Mouse (Mus musculus) MEL (cell line): ENCODE measurements around the gene Crcp. TPM values are rescaled to one million over a fixed set of nuclear protein-coding genes. Genes with fewer than 3 reads are reported as not detected.

Experiments used
- DNase-seq: peaks from one replicate; pipeline ENCODE4 v3.0.0; 2011; ENCODE audit warnings: low read depth, low spot score
- H3K27ac ChIP-seq: 2 replicates; pipeline ENCODE4 v1.5.1; 2012; ENCODE audit warnings: low read depth, mild to moderate bottlenecking, control low read depth, low read length, moderate library complexity; ENCODE audit not compliant: control insufficient read depth
- H3K27me3 ChIP-seq, 2 experiments: fragments of 150-350 bp in 1 of 2; sonication (generic) in 1 of 2; 2 replicates each; pipeline ENCODE4 v1.6.1; 2012; ENCODE audit warnings: low read length in 2 of 2, mild to moderate bottlenecking in 2 of 2, improper control_type of control experiment in 1 of 2, moderate library complexity in 1 of 2; ENCODE audit not compliant: insufficient read depth in 2 of 2, control insufficient read depth in 1 of 2
- H3K36me3 ChIP-seq, 2 experiments: 2 replicates each; pipeline ENCODE4 v1.6.1; 2012 to 2014; ENCODE audit warnings: low read length in 2 of 2, improper control_type of control experiment in 1 of 2, inconsistent platforms in 1 of 2, mild to moderate bottlenecking in 1 of 2; ENCODE audit not compliant: insufficient read depth in 2 of 2, control insufficient read depth in 1 of 2
- H3K4me1 ChIP-seq, 2 experiments: fragments of 150-350 bp in 1 of 2; sonication (generic) in 1 of 2; 2 replicates each; pipeline ENCODE4 v1.6.1; 2012; ENCODE audit warnings: low read length in 2 of 2, improper control_type of control experiment in 1 of 2, mild to moderate bottlenecking in 1 of 2; ENCODE audit not compliant: insufficient read depth in 2 of 2, control insufficient read depth in 1 of 2
- H3K4me3 ChIP-seq, 2 experiments: fragments of 150-350 bp in 1 of 2; sonication (generic) in 1 of 2; 2 replicates each; pipeline ENCODE4 v1.5.1; 2012; ENCODE audit warnings: low read depth in 2 of 2, low read length in 2 of 2, mild to moderate bottlenecking in 2 of 2, moderate library complexity in 2 of 2, control low read depth in 1 of 2, improper control_type of control experiment in 1 of 2; ENCODE audit not compliant: control insufficient read depth in 1 of 2, insufficient read depth in 1 of 2
- H3K79me2 ChIP-seq: 2 replicates; pipeline ENCODE4 v1.6.1; 2012; ENCODE audit warnings: mild to moderate bottlenecking, low read length, moderate library complexity; ENCODE audit not compliant: control insufficient read depth, poor library complexity, insufficient read depth
- H3K9ac ChIP-seq: 2 replicates; pipeline ENCODE4 v1.6.1; 2012; ENCODE audit warnings: low read depth, mild to moderate bottlenecking, control low read depth, low read length, moderate library complexity; ENCODE audit not compliant: control insufficient read depth, poor library complexity, severe bottlenecking
- H3K9me3 ChIP-seq: fragments of 150-350 bp; sonication (generic); replicated peaks from 2 replicates; pipeline ENCODE4 v1.6.1; 2012; ENCODE audit warnings: mild to moderate bottlenecking, low read length, improper control_type of control experiment, moderate library complexity; ENCODE audit not compliant: insufficient read depth
- BHLHE40 ChIP-seq: IDR thresholded peaks from 2 replicates; pipeline ENCODE4 v1.6.1; 2012; ENCODE audit warnings: low read depth, mild to moderate bottlenecking, inconsistent platforms, low read length, improper control_type of control experiment, borderline replicate concordance
- CHD2 ChIP-seq: IDR thresholded peaks from 2 replicates; pipeline ENCODE4 v1.6.1; 2011; ENCODE audit warnings: low read length, improper control_type of control experiment
- CTCF ChIP-seq, 3 experiments: IDR thresholded peaks in 2 of 3; conservative IDR thresholded peaks in 1 of 3; 2 replicates each; pipeline ENCODE4 v1.5.1; 2011 to 2012; ENCODE audit warnings: low read length in 3 of 3, low read depth in 2 of 3, mild to moderate bottlenecking in 2 of 3, improper control_type of control experiment in 1 of 3, inconsistent platforms in 1 of 3, mixed read lengths in 1 of 3, moderate library complexity in 1 of 3; ENCODE audit not compliant: control insufficient read depth in 1 of 3, insufficient read depth in 1 of 3, poor library complexity in 1 of 3, severe bottlenecking in 1 of 3
- E2F4 ChIP-seq: IDR thresholded peaks from 2 replicates; pipeline ENCODE4 v1.6.1; 2011; ENCODE audit warnings: low read depth, low read length, improper control_type of control experiment, borderline replicate concordance
- ELF1 ChIP-seq: IDR thresholded peaks from 2 replicates; pipeline ENCODE4 v1.6.1; 2014; ENCODE audit warnings: low read depth, mild to moderate bottlenecking, inconsistent platforms, low read length, improper control_type of control experiment, moderate library complexity
- EP300 ChIP-seq, 2 experiments: IDR thresholded peaks; 2 replicates each; pipeline ENCODE4 v1.6.1; 2011; ENCODE audit warnings: improper control_type of control experiment in 2 of 2, low read length in 2 of 2, low read depth in 1 of 2, mild to moderate bottlenecking in 1 of 2
- ETS1 ChIP-seq: IDR thresholded peaks from 2 replicates; pipeline ENCODE4 v1.6.1; 2012; ENCODE audit warnings: low read depth, mild to moderate bottlenecking, inconsistent platforms, low read length, improper control_type of control experiment, moderate library complexity
- GABPA ChIP-seq: IDR thresholded peaks from 2 replicates; pipeline ENCODE4 v1.6.1; 2012; ENCODE audit warnings: low read depth, mild to moderate bottlenecking, inconsistent platforms, low read length, improper control_type of control experiment, moderate library complexity
- GATA1 ChIP-seq: IDR thresholded peaks from 2 replicates; pipeline ENCODE4 v1.6.1; 2011; ENCODE audit warnings: low read depth, low read length, improper control_type of control experiment
- HCFC1 ChIP-seq: IDR thresholded peaks from 2 replicates; pipeline ENCODE4 v1.6.1; 2012; ENCODE audit warnings: low read depth, mild to moderate bottlenecking, inconsistent platforms, low read length, improper control_type of control experiment, moderate library complexity
- JUND ChIP-seq: IDR thresholded peaks from 2 replicates; pipeline ENCODE4 v1.6.1; 2011; ENCODE audit warnings: low read depth, mild to moderate bottlenecking, improper control_type of control experiment, low read length
- MAFK ChIP-seq: IDR thresholded peaks from 2 replicates; pipeline ENCODE4 v1.6.1; 2011; ENCODE audit warnings: low read depth, mild to moderate bottlenecking, low read length, improper control_type of control experiment, borderline replicate concordance
- MAX ChIP-seq: IDR thresholded peaks from 2 replicates; pipeline ENCODE4 v1.6.1; 2011; ENCODE audit warnings: low read length, improper control_type of control experiment
- MEF2A ChIP-seq: IDR thresholded peaks from 2 replicates; pipeline ENCODE4 v1.6.1; 2014; ENCODE audit warnings: low read depth, mild to moderate bottlenecking, inconsistent platforms, low read length, improper control_type of control experiment; ENCODE audit not compliant: poor library complexity, insufficient replicate concordance, severe bottlenecking; ENCODE audit errors: extremely low read depth
- NELFE ChIP-seq: IDR thresholded peaks from 2 replicates; pipeline ENCODE4 v1.6.1; 2011; ENCODE audit warnings: low read depth, low read length, improper control_type of control experiment
- NRF1 ChIP-seq: IDR thresholded peaks from 2 replicates; pipeline ENCODE4 v1.6.1; 2014; ENCODE audit warnings: low read depth, mild to moderate bottlenecking, inconsistent platforms, low read length, improper control_type of control experiment, moderate library complexity; ENCODE audit not compliant: poor library complexity, insufficient read depth, severe bottlenecking
- POLR2AphosphoS2 ChIP-seq: IDR thresholded peaks from 2 replicates; pipeline ENCODE4 v1.6.1; 2011; ENCODE audit warnings: low read length, improper control_type of control experiment
- POLR2AphosphoS5 ChIP-seq: IDR thresholded peaks from 2 replicates; pipeline ENCODE4 v1.6.1; 2012; ENCODE audit warnings: low read depth, borderline replicate concordance, mild to moderate bottlenecking, inconsistent platforms, low read length, moderate library complexity, mixed read lengths
- RAD21 ChIP-seq: IDR thresholded peaks from 2 replicates; pipeline ENCODE4 v1.6.1; 2011; ENCODE audit warnings: mild to moderate bottlenecking, low read depth, low read length, improper control_type of control experiment
- RCOR1 ChIP-seq: IDR thresholded peaks from 2 replicates; pipeline ENCODE4 v1.6.1; 2012; ENCODE audit warnings: low read depth, mild to moderate bottlenecking, inconsistent platforms, low read length, improper control_type of control experiment
- TAL1 ChIP-seq: IDR thresholded peaks from 2 replicates; pipeline ENCODE4 v1.6.1; 2012; ENCODE audit warnings: mild to moderate bottlenecking, inconsistent platforms, low read length, moderate library complexity, mixed read lengths
- UBTF ChIP-seq: IDR thresholded peaks from 2 replicates; pipeline ENCODE4 v1.6.1; 2012; ENCODE audit warnings: low read depth, mild to moderate bottlenecking, inconsistent platforms, low read length, improper control_type of control experiment, moderate library complexity, borderline replicate concordance; ENCODE audit not compliant: insufficient read depth
- USF1 ChIP-seq: IDR thresholded peaks from 2 replicates; pipeline ENCODE4 v1.6.1; 2014; ENCODE audit warnings: low read depth, mild to moderate bottlenecking, inconsistent platforms, low read length, improper control_type of control experiment, moderate library complexity
- ZC3H11A ChIP-seq: IDR thresholded peaks from 2 replicates; pipeline ENCODE4 v1.6.1; 2012; ENCODE audit warnings: low read depth, mild to moderate bottlenecking, inconsistent platforms, low read length, improper control_type of control experiment
- ZKSCAN1 ChIP-seq: IDR thresholded peaks from 2 replicates; pipeline ENCODE4 v1.6.1; 2012; ENCODE audit warnings: low read depth, mild to moderate bottlenecking, inconsistent platforms, low read length, improper control_type of control experiment, moderate library complexity
- ZMIZ1 ChIP-seq: IDR thresholded peaks from 2 replicates; pipeline ENCODE4 v1.6.1; 2012; ENCODE audit warnings: low read depth, mild to moderate bottlenecking, inconsistent platforms, low read length, improper control_type of control experiment, moderate library complexity
- ZNF384 ChIP-seq: IDR thresholded peaks from 2 replicates; pipeline ENCODE4 v1.6.1; 2012; ENCODE audit warnings: low read depth, mild to moderate bottlenecking, inconsistent platforms, low read length, improper control_type of control experiment
- polyA plus RNA-seq, 2 experiments: library from polyadenylated mRNA; stranded (reverse) in 1 of 2; unstranded in 1 of 2; fragments of >175 nt in 1 of 2; fragments of >200 nt in 1 of 2; gene quantifications; 2 replicates each; pipeline versions ENCODE4 v1.2.1 to v1.2.4; 2012; ENCODE audit warnings: low replicate concordance in 2 of 2, low read depth in 1 of 2; ENCODE audit not compliant: insufficient read length in 2 of 2, insufficient read depth in 1 of 2, missing spikeins in 1 of 2
- total RNA-seq: library from RNA; depleted of rRNA; stranded (reverse); fragments of 300-350 nt; gene quantifications from 2 replicates; pipeline ENCODE4 v1.2.3, GENCODE M21; 2012

Crcp gene
- total and polyA plus RNA-seq, 3 experiments = 56.2 to 69.6 TPM; not detected in 1

DNA sequence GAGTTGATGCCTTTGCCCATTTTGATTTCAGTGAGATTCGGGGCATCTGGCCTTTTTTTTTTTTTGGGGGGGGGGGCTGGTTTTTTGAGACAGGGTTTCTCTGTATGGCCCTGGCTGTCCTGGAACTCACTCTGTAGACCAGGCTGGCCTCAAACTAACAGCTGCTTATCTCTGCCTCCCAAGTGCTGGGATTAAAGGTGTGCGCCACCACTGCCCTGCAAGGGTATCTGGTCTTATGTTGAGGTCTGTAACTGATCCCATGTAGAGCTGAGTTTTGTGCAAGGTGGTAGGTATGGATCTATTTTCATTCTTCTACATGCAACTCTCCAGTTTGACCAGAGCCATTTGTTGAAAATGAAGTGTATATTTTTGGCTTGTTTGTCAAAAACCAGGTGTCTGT, 27.2 kb downstream of the Crcp start:
- no peak for TF ChIP-seq ZC3H11A
- TF ChIP-seq JUND = no peak
- TF ChIP-seq ELF1 = no peak
- TF ChIP-seq NRF1 = no peak
- no peak for TF ChIP-seq UBTF
- TF ChIP-seq ZNF384 = no peak
- TF ChIP-seq MAX = no peak
- TF ChIP-seq HCFC1 = no peak
- no peak for TF ChIP-seq MEF2A
- no peak for TF ChIP-seq ZMIZ1
- no peak for TF ChIP-seq TAL1
- no peaks in the 10 kb centered on the region for H3K4me1 ChIP-seq
- H3K79me2 ChIP-seq = no peaks in the 10 kb centered on the region
- no peak overlapping the region for H3K27ac ChIP-seq
- H3K9ac ChIP-seq = no peak overlapping the region
- no peak for DNase-seq
- peaks cover 0 to 9% of the 10 kb centered on the region in 2 experiments; a peak in 2 of 4 replicates for H3K36me3 ChIP-seq
- no peak overlapping the region for H3K4me3 ChIP-seq
- H3K9me3 ChIP-seq = no peaks in the 10 kb centered on the region
- no peaks in the 10 kb centered on the region for H3K27me3 ChIP-seq

- peaks cover 0 to 7% of the 10 kb centered on the region in 2 experiments; a peak in 2 of 4 replicates for H3K36me3 ChIP-seq
- no peaks in the 10 kb centered on the region for H3K9me3 ChIP-seq
- TF ChIP-seq CHD2 = no peak
- no peak for TF ChIP-seq RAD21
- TF ChIP-seq POLR2AphosphoS2 = no peak
- TF ChIP-seq MAFK = no peak
- TF ChIP-seq GABPA = no peak
- TF ChIP-seq EP300 (IDR thresholded peaks at IDR 0.05; ENCODE audit: low read depth in 1 of 2, low read length in 2 of 2) = no peak
- TF ChIP-seq RCOR1 = no peak
- no peak for TF ChIP-seq CTCF (IDR thresholded peaks at IDR 0.05 in 2 of 3, conservative IDR thresholded peaks at IDR 0.05 in 1 of 3; ENCODE audit: control insufficient read depth in 1 of 3, insufficient read depth in 1 of 3, low read depth in 2 of 3, low read length in 3 of 3, poor library complexity in 1 of 3, severe bottlenecking in 1 of 3)
- TF ChIP-seq POLR2AphosphoS5 = no peak
- no peak for TF ChIP-seq ZC3H11A
- no peak for TF ChIP-seq UBTF
- no peak for TF ChIP-seq ETS1
- no peak for TF ChIP-seq USF1
- TF ChIP-seq NELFE = no peak
- no peak for TF ChIP-seq BHLHE40
- no peak for TF ChIP-seq ZKSCAN1
- TF ChIP-seq E2F4 = no peak
- no peak for TF ChIP-seq GATA1
- no peaks in the 10 kb centered on the region for H3K27me3 ChIP-seq
- no peak overlapping the region for H3K9ac ChIP-seq
- no peak for DNase-seq
- H3K27ac ChIP-seq = no peak overlapping the region
- no peaks in the 10 kb centered on the region for H3K4me1 ChIP-seq
- H3K4me3 ChIP-seq = no peak overlapping the region
- no peaks in the 10 kb centered on the region for H3K79me2 ChIP-seq
Measured at GRCm38 (mm10) chr5:130059413-130060328, 30.6 kb downstream of the Crcp start.
